Mouse (Mus musculus) hindbrain, embryonic 15.5 days (tissue): ENCODE results near the gene Ranbp2. TPM values are rescaled to one million over a fixed set of nuclear protein-coding genes. Genes with fewer than 3 reads are reported as not detected.
A peak's percentile ranks its signal among the peaks of the same experiment; 100 is the strongest.

ENCODE experiments used
- ATAC-seq: fragments of 200-750 bp; cut with Nextera tagmentation; 2 replicates; pipeline ENCODE4 v1.8.0; 2017; ENCODE audit warnings: low read depth, moderate number of reproducible peaks, moderate TSS enrichment; ENCODE audit not compliant: low FRiP score
- H3K27ac ChIP-seq: fragments of 300-500 bp; sonication (generic); replicated peaks from 2 replicates; pipeline ENCODE4 v1.5.1; 2015; ENCODE audit warnings: mild to moderate bottlenecking, inconsistent platforms
- H3K27me3 ChIP-seq: fragments of 300-500 bp; sonication (generic); 2 replicates; pipeline ENCODE4 v1.6.1; 2015; ENCODE audit warnings: control low read depth, inconsistent platforms
- H3K36me3 ChIP-seq: fragments of 300-500 bp; sonication (generic); 2 replicates; pipeline ENCODE4 v1.6.1; 2015; ENCODE audit warnings: control low read depth, inconsistent platforms
- H3K4me1 ChIP-seq: fragments of 300-500 bp; sonication (generic); replicated peaks from 2 replicates; pipeline ENCODE4 v1.6.1; 2015; ENCODE audit warnings: control low read depth, inconsistent platforms
- H3K4me2 ChIP-seq: fragments of 300-500 bp; sonication (generic); 2 replicates; pipeline ENCODE4 v1.6.1; 2015; ENCODE audit warnings: moderate library complexity, mild to moderate bottlenecking, inconsistent platforms
- H3K4me3 ChIP-seq: fragments of 300-500 bp; sonication (generic); 2 replicates; pipeline ENCODE4 v1.5.1; 2015; ENCODE audit warnings: mild to moderate bottlenecking, inconsistent platforms
- H3K9ac ChIP-seq: fragments of 300-500 bp; sonication (generic); 2 replicates; pipeline ENCODE4 v1.6.1; 2015; ENCODE audit warnings: inconsistent platforms
- H3K9me3 ChIP-seq: fragments of 300-500 bp; sonication (generic); 2 replicates; pipeline ENCODE4 v1.6.1; 2016; ENCODE audit warnings: control low read depth, inconsistent platforms
- WGBS: fragments of 180-500 bp; shearing (Covaris S2); methylation state at CpG from one replicate; pipeline ENCODE4 v1.1.7; 2015; 5-methylcytosine and 5-hydroxymethylcytosine counted together
- polyA plus RNA-seq: library from polyadenylated mRNA; unstranded; fragments of >200 nt; fragmentation: Nextera tagmentation; extraction: Ambion mirVana; gene quantifications from 2 replicates; pipeline ENCODE4 v1.2.1, GENCODE M21; 2015

Ranbp2 gene
- polyA plus RNA-seq, 1 experiment from 2014 or later = 13.5 TPM

GRCm38 (mm10) chr10:58447280-58447781 is 611 bp downstream of the Ranbp2 start:
- H3K4me3 ChIP-seq = peak overlapping the region; percentile 90
- H3K9me3 ChIP-seq = no peaks in the 10 kb centered on the region
- H3K4me1 ChIP-seq = peaks cover 14% of the 10 kb centered on the region
- peak overlapping the region; percentile 95 for H3K9ac ChIP-seq
- peaks cover 3% of the 10 kb centered on the region; the same call in 1 of the 2 replicates for H3K36me3 ChIP-seq
- ATAC-seq = no peak; the same call in 1 of the 2 replicates
- under 1% methylated on average over 32 of the region's 32 CpGs for WGBS
- H3K4me2 ChIP-seq = peak overlapping the region; percentile 73
- H3K27ac ChIP-seq = peak overlapping the region; percentile 89
- H3K27me3 ChIP-seq = no peaks in the 10 kb centered on the region

- no peak for ATAC-seq
- no peak overlapping the region for H3K4me3 ChIP-seq
- H3K9me3 ChIP-seq = no peaks in the 10 kb centered on the region
- no peak overlapping the region for H3K27ac ChIP-seq
- no peaks in the 10 kb centered on the region for H3K27me3 ChIP-seq
- peaks cover 33% of the 10 kb centered on the region for H3K36me3 ChIP-seq
- H3K9ac ChIP-seq = no peak overlapping the region
- peaks cover 6% of the 10 kb centered on the region for H3K4me1 ChIP-seq
- H3K4me2 ChIP-seq = no peak overlapping the region
Observed at GRCm38 (mm10) chr10:58451575-58451974, 4.9 kb downstream of the Ranbp2 start.

GRCm38 (mm10) chr10:58452185-58452584 is 5.5 kb downstream of the Ranbp2 start:
- peaks cover 6% of the 10 kb centered on the region for H3K4me1 ChIP-seq
- ATAC-seq = no peak
- H3K4me2 ChIP-seq = no peak overlapping the region

GRCm38 (mm10) chr10:58459896-58460295 is 13.2 kb downstream of the Ranbp2 start:
- Histone ChIP-seq H3K27me3 (no peaks in the 10 kb centered on the region), H3K4me2 (no peak overlapping the region), H3K9me3 (no peaks in the 10 kb centered on the region), H3K36me3 (peaks cover 57% of the 10 kb centered on the region), H3K4me1 (no peaks in the 10 kb centered on the region), H3K9ac (no peak overlapping the region), H3K27ac (no peak overlapping the region), H3K4me3 (no peak overlapping the region)
- 89% methylated on average over 1 of the region's 1 CpGs for WGBS
- no peak for ATAC-seq

More at GRCm38 (mm10) chr10:58452185-58452584, 5.5 kb downstream of the Ranbp2 start:
- Histone ChIP-seq H3K27ac (no peak overlapping the region), H3K27me3 (no peaks in the 10 kb centered on the region), H3K9me3 (no peaks in the 10 kb centered on the region), H3K36me3 (peaks cover 35% of the 10 kb centered on the region), H3K4me3 (no peak overlapping the region), H3K9ac (no peak overlapping the region)
- WGBS = 95% methylated on average over 1 of the region's 1 CpGs

GRCm38 (mm10) chr10:58477086-58477755 is 30.5 kb downstream of the Ranbp2 start:
- Histone ChIP-seq H3K27ac (no peak overlapping the region), H3K4me3 (no peak overlapping the region), H3K4me1 (no peaks in the 10 kb centered on the region), H3K36me3 (peaks cover 59% of the 10 kb centered on the region), H3K27me3 (no peaks in the 10 kb centered on the region), H3K9me3 (no peaks in the 10 kb centered on the region), H3K9ac (no peak overlapping the region), H3K4me2 (no peak overlapping the region)
- no peak for ATAC-seq
- WGBS = 91% methylated on average over 5 of the region's 5 CpGs

GRCm38 (mm10) chr10:58478071-58478578 is 31.4 kb downstream of the Ranbp2 start:
- Histone ChIP-seq H3K27me3 (no peaks in the 10 kb centered on the region), H3K4me1 (no peaks in the 10 kb centered on the region), H3K4me2 (no peak overlapping the region), H3K27ac (no peak overlapping the region), H3K9ac (no peak overlapping the region), H3K4me3 (no peak overlapping the region), H3K9me3 (no peaks in the 10 kb centered on the region), H3K36me3 (peaks cover 59% of the 10 kb centered on the region)
- WGBS = 96% methylated on average over 2 of the region's 2 CpGs
- no peak for ATAC-seq

GRCm38 (mm10) chr10:58479954-58480490 is 33.3 kb downstream of the Ranbp2 start:
- Histone ChIP-seq H3K27me3 (no peaks in the 10 kb centered on the region), H3K27ac (no peak overlapping the region), H3K4me1 (no peaks in the 10 kb centered on the region), H3K9me3 (no peaks in the 10 kb centered on the region), H3K4me2 (no peak overlapping the region), H3K4me3 (no peak overlapping the region), H3K36me3 (peaks cover 71% of the 10 kb centered on the region), H3K9ac (no peak overlapping the region)
- ATAC-seq = no peak
- 96% methylated on average over 4 of the region's 4 CpGs for WGBS

- Histone ChIP-seq H3K4me2 (no peak overlapping the region), H3K4me1 (no peaks in the 10 kb centered on the region), H3K27ac (no peak overlapping the region), H3K9me3 (no peaks in the 10 kb centered on the region), H3K27me3 (no peaks in the 10 kb centered on the region), H3K9ac (no peak overlapping the region), H3K36me3 (peaks cover 49% of the 10 kb centered on the region), H3K4me3 (no peak overlapping the region)
- no peak for ATAC-seq
- WGBS = 94% methylated on average over 5 of the region's 5 CpGs
Observed at GRCm38 (mm10) chr10:58491031-58491430, 44.3 kb downstream of the Ranbp2 start.

GRCm38 (mm10) chr10:58495637-58496036 is 48.9 kb downstream of the Ranbp2 start:
- 90% methylated on average over 2 of the region's 2 CpGs for WGBS

GRCm38 (mm10) chr10:58496732-58497131 is 50.0 kb downstream of the Ranbp2 start:
- Histone ChIP-seq H3K9ac (peak overlapping the region; percentile 55; the same call in 1 of the 2 replicates), H3K27me3 (no peaks in the 10 kb centered on the region), H3K27ac (0 out of 2 replicates have a peak overlapping the region, but pooled peaks have one; percentile 84), H3K36me3 (peaks cover 26% of the 10 kb centered on the region), H3K9me3 (no peaks in the 10 kb centered on the region), H3K4me1 (peaks cover 15% of the 10 kb centered on the region), H3K4me3 (peak overlapping the region; percentile 61; the same call in 1 of the 2 replicates), H3K4me2 (peak overlapping the region; percentile 65)
- ATAC-seq = no peak

More at GRCm38 (mm10) chr10:58495637-58496036, 48.9 kb downstream of the Ranbp2 start:
- H3K27me3 ChIP-seq = no peaks in the 10 kb centered on the region
- no peak overlapping the region for H3K4me3 ChIP-seq
- ATAC-seq = no peak
- H3K27ac ChIP-seq = no peak overlapping the region
- H3K4me1 ChIP-seq = peaks cover 15% of the 10 kb centered on the region
- H3K36me3 ChIP-seq = peaks cover 36% of the 10 kb centered on the region
- no peaks in the 10 kb centered on the region for H3K9me3 ChIP-seq
- H3K9ac ChIP-seq = no peak overlapping the region
- H3K4me2 ChIP-seq = no peak overlapping the region

GRCm38 (mm10) chr10:58497320-58498284 is 50.9 kb downstream of the Ranbp2 start, which contains the start of gene Ccdc138:
Ccdc138 (plus strand) TSS chr10:58497948.
- Histone ChIP-seq H3K9ac (peak within 1 kb of the TSS; percentile 55), H3K4me1 (peaks cover 15% of the 10 kb centered on the region), H3K27me3 (no peaks in the 10 kb centered on the region), H3K4me3 (peak within 1 kb of the TSS; percentile 61), H3K9me3 (no peaks in the 10 kb centered on the region), H3K36me3 (peaks cover 19% of the 10 kb centered on the region), H3K4me2 (peak within 1 kb of the TSS; percentile 65), H3K27ac (peak within 1 kb of the TSS; percentile 84)
- peak; percentile 99 for ATAC-seq
- WGBS = 1% methylated on average over 50 of the region's 50 CpGs
